In genomic region chr19:36832951-36833787, GRCm38 (mm10) we compare ENCODE assay signal across 8 mouse cellular contexts. TPM values are rescaled to one million over a fixed set of nuclear protein-coding genes. Genes with fewer than 3 reads are reported as not detected.
A peak's percentile ranks its signal among the peaks of the same experiment; 100 is the strongest.
DNase-seq lines count a peak whose midpoint lies in the region; ATAC-seq and TF ChIP-seq lines count a peak whose summit lies in the region.

No protein-coding gene starts in this region.

- H3K4me2 ChIP-seq in embryonic facial prominence, embryonic 11.5 days (ENCODE audit: low read depth, low read length): peak overlapping the region; percentile 30
- peak overlapping the region; percentile 73 for H3K4me2 ChIP-seq in heart, embryonic 15.5 days
- H3K4me2 ChIP-seq in kidney, postnatal 0 days (ENCODE audit: low read length): peak overlapping the region; percentile 72
- H3K4me2 ChIP-seq in stomach, embryonic 14.5 days (replicated peaks; ENCODE audit: low read depth, low read length): peak overlapping the region; percentile 61

- H3K9ac ChIP-seq in embryonic facial prominence, embryonic 11.5 days (replicated peaks; ENCODE audit: low read length): peak overlapping the region; percentile 91
- H3K9ac ChIP-seq in heart, embryonic 15.5 days: peak overlapping the region; percentile 89
- H3K9ac ChIP-seq in kidney, postnatal 0 days (ENCODE audit: low read depth, low read length): peak overlapping the region; percentile 98
- peak overlapping the region; percentile 100 for H3K9ac ChIP-seq in stomach, embryonic 14.5 days (replicated peaks; ENCODE audit: low read depth, low read length)

- no peaks in the 10 kb centered on the region for H3K9me3 ChIP-seq in embryonic facial prominence, embryonic 11.5 days (replicated peaks; ENCODE audit: control insufficient read depth, low read length)
- no peaks in the 10 kb centered on the region for H3K9me3 ChIP-seq in heart, embryonic 15.5 days (replicated peaks)
- no peaks in the 10 kb centered on the region for H3K9me3 ChIP-seq in kidney, postnatal 0 days (replicated peaks; ENCODE audit: low read length)
- H3K9me3 ChIP-seq in stomach, embryonic 14.5 days (ENCODE audit: control insufficient read depth, low read depth, low read length): no peaks in the 10 kb centered on the region

- DNase-seq in urinary bladder, adult 18-20 months (ENCODE audit: low spot score in 2 of 2): peak; percentile 25 to 46
- DNase-seq in urinary bladder, adult 2 months (ENCODE audit: low spot score): no peak
- peak; percentile 71 for DNase-seq in embryonic facial prominence, embryonic 11.5 days (ENCODE audit: low spot score)
- DNase-seq in kidney, postnatal 0 days (ENCODE audit: low spot score): peak; percentile 88
- peak; percentile 54 to 62 for DNase-seq in lung, postnatal 4 days
- DNase-seq in right cerebral cortex, adult 18-20 months: no peak

- no peaks in the 10 kb centered on the region for H3K36me3 ChIP-seq in embryonic facial prominence, embryonic 11.5 days (replicated peaks; ENCODE audit: control insufficient read depth, insufficient read depth, low read depth, low read length)
- H3K36me3 ChIP-seq in heart, embryonic 15.5 days: no peaks in the 10 kb centered on the region
- no peaks in the 10 kb centered on the region for H3K36me3 ChIP-seq in kidney, postnatal 0 days (ENCODE audit: insufficient read depth, low read length)
- H3K36me3 ChIP-seq in stomach, embryonic 14.5 days (ENCODE audit: control insufficient read depth, insufficient read depth, low read length): peaks cover 2% of the 10 kb centered on the region; the same call in 1 of the 2 replicates

- 5% methylated on average over 19 of the region's 19 CpGs for WGBS in embryonic facial prominence, embryonic 11.5 days
- 10% methylated on average over 19 of the region's 19 CpGs for WGBS in heart, embryonic 15.5 days
- WGBS in kidney, postnatal 0 days: 4% methylated on average over 19 of the region's 19 CpGs
- WGBS in stomach, embryonic 14.5 days: 5% methylated on average over 19 of the region's 19 CpGs

- peak overlapping the region; percentile 89 for H3K4me3 ChIP-seq in embryonic facial prominence, embryonic 11.5 days (ENCODE audit: low read depth, low read length)
- H3K4me3 ChIP-seq in heart, embryonic 15.5 days: peak overlapping the region; percentile 78
- H3K4me3 ChIP-seq in kidney, postnatal 0 days (replicated peaks; ENCODE audit: low read depth, low read length): peak overlapping the region; percentile 98
- H3K4me3 ChIP-seq in stomach, embryonic 14.5 days (ENCODE audit: low read depth, low read length): peak overlapping the region; percentile 57

- H3K27ac ChIP-seq in embryonic facial prominence, embryonic 11.5 days (replicated peaks; ENCODE audit: low read depth, low read length): peak overlapping the region; percentile 95
- peak overlapping the region; percentile 95 for H3K27ac ChIP-seq in heart, embryonic 15.5 days
- peak overlapping the region; percentile 99 for H3K27ac ChIP-seq in kidney, postnatal 0 days
- H3K27ac ChIP-seq in stomach, embryonic 14.5 days (ENCODE audit: low read length): peak overlapping the region; percentile 99

- no peaks in the 10 kb centered on the region for H3K27me3 ChIP-seq in embryonic facial prominence, embryonic 11.5 days (ENCODE audit: control insufficient read depth, insufficient read depth, low read length)
- H3K27me3 ChIP-seq in heart, embryonic 15.5 days: no peaks in the 10 kb centered on the region
- H3K27me3 ChIP-seq in kidney, postnatal 0 days (ENCODE audit: insufficient read depth, low read length): no peaks in the 10 kb centered on the region
- H3K27me3 ChIP-seq in stomach, embryonic 14.5 days (ENCODE audit: control insufficient read depth, insufficient read depth, low read length): no peaks in the 10 kb centered on the region

- no peak for ATAC-seq in embryonic facial prominence, embryonic 11.5 days (replicated peaks; ENCODE audit: insufficient number of reproducible peaks, low FRiP score, low TSS enrichment, low read depth)
- ATAC-seq in heart, embryonic 15.5 days (replicated peaks; ENCODE audit: insufficient number of reproducible peaks, insufficient read depth, low FRiP score, low read depth): no peak
- peak; percentile 44; the same call in 1 of the 2 replicates for ATAC-seq in kidney, postnatal 0 days (replicated peaks; ENCODE audit: low FRiP score, low read depth)
- peak; percentile 70; the same call in 1 of the 2 replicates for ATAC-seq in stomach, embryonic 14.5 days (ENCODE audit: insufficient number of reproducible peaks, insufficient read depth, low FRiP score, low read depth)

- TF ChIP-seq CTCF in kidney, postnatal 0 days (IDR thresholded peaks at IDR 0.05; ENCODE audit: low read depth): no peak

- no peaks in the 10 kb centered on the region for H3K4me1 ChIP-seq in embryonic facial prominence, embryonic 11.5 days (ENCODE audit: control insufficient read depth, insufficient read depth, low read length)
- peaks cover 19% of the 10 kb centered on the region for H3K4me1 ChIP-seq in heart, embryonic 15.5 days (replicated peaks)
- H3K4me1 ChIP-seq in kidney, postnatal 0 days (replicated peaks; ENCODE audit: insufficient read depth, low read length): no peaks in the 10 kb centered on the region; the same call in none of the 2 replicates
- H3K4me1 ChIP-seq in stomach, embryonic 14.5 days (ENCODE audit: control insufficient read depth, insufficient read depth, low read length): peaks cover 5% of the 10 kb centered on the region

RNA-seq across cellular contexts. Expression of gene Tnks2, which starts 0.9 kb away (rescaled TPM):
- 56.5 and 59.2 TPM in 2 replicates for polyA plus RNA-seq in urinary bladder, adult 2 months (2012; rRNA removed)
- 82.5 and 92.3 TPM in 2 replicates for polyA plus RNA-seq in embryonic facial prominence, embryonic 11.5 days (2014; fragmentation: Nextera tagmentation; extraction: Ambion mirVana)
- 27.9 and 39.1 TPM in 2 replicates for polyA plus RNA-seq in heart, embryonic 15.5 days (2015; fragmentation: Nextera tagmentation; extraction: Ambion mirVana)
- 34.9 and 38.1 TPM in 2 replicates for polyA plus RNA-seq in kidney, postnatal 0 days (2015; fragmentation: Nextera tagmentation; extraction: Ambion mirVana)
- polyA plus RNA-seq in stomach, embryonic 14.5 days (2014; fragmentation: Nextera tagmentation; extraction: Ambion mirVana): 69.1 and 81.3 TPM in 2 replicates

Comparison
In these comparisons a context has a peak if more than half of its experiments do, and no peak if none do; other contexts are left out.
1. DNase-seq: peak in urinary bladder, adult 18-20 months (2 of 2), embryonic facial prominence, embryonic 11.5 days (single experiment), kidney, postnatal 0 days (single experiment) and lung, postnatal 4 days (2 of 2); none in urinary bladder, adult 2 months (single experiment) and right cerebral cortex, adult 18-20 months (single experiment).
2. ATAC-seq: peak in kidney, postnatal 0 days (single experiment) and stomach, embryonic 14.5 days (single experiment); none in embryonic facial prominence, embryonic 11.5 days (single experiment) and heart, embryonic 15.5 days (single experiment).
3. Peak in every context shown above with its lines, with median percentiles within 50 percentile points of each other: H3K27ac ChIP-seq, H3K4me2 ChIP-seq, H3K4me3 ChIP-seq and H3K9ac ChIP-seq.